Mouse (Mus musculus): Measurements from ENCODE around the gene Grb7. TPM values are rescaled to one million over a fixed set of nuclear protein-coding genes. Genes with fewer than 3 reads are reported as not detected.

Grb7 gene
- polyA plus RNA-seq, 1 experiment from 2014 or later: 71.0 TPM

- H3K27me3 ChIP-seq (replicated peaks): no peaks in the 10 kb centered on the region
- WGBS: 25% methylated on average over 7 of the region's 7 CpGs
- H3K4me3 ChIP-seq (replicated peaks): no peak overlapping the region
- no peaks in the 10 kb centered on the region for H3K4me1 ChIP-seq (replicated peaks)
- H3K9me3 ChIP-seq: no peaks in the 10 kb centered on the region
- H3K9ac ChIP-seq: no peak overlapping the region
- no peaks in the 10 kb centered on the region for H3K36me3 ChIP-seq
- no peak for ATAC-seq
- H3K27ac ChIP-seq: no peak overlapping the region
- no peak overlapping the region for H3K4me2 ChIP-seq (replicated peaks)
Measured at GRCm38 (mm10) chr11:98492959-98493358, 46.8 kb downstream of the Grb7 start.

- Histone ChIP-seq H3K27me3 (replicated peaks) (no peaks in the 10 kb centered on the region), H3K4me3 (replicated peaks) (no peak overlapping the region), H3K9me3 (no peaks in the 10 kb centered on the region), H3K4me2 (replicated peaks) (no peak overlapping the region), H3K36me3 (no peaks in the 10 kb centered on the region), H3K9ac (no peak overlapping the region), H3K4me1 (replicated peaks) (no peaks in the 10 kb centered on the region), H3K27ac (no peak overlapping the region)
- ATAC-seq: no peak
- WGBS: 73% methylated on average over 9 of the region's 9 CpGs
Measured at GRCm38 (mm10) chr11:98493394-98493793, 47.2 kb downstream of the Grb7 start.

GRCm38 (mm10) chr11:98495176-98495719 lies 49.1 kb downstream of the Grb7 start:
- no peak for ATAC-seq
- Histone ChIP-seq H3K36me3 (no peaks in the 10 kb centered on the region), H3K9me3 (no peaks in the 10 kb centered on the region), H3K4me2 (replicated peaks) (no peak overlapping the region), H3K27me3 (replicated peaks) (no peaks in the 10 kb centered on the region), H3K4me1 (replicated peaks) (no peaks in the 10 kb centered on the region), H3K9ac (no peak overlapping the region), H3K27ac (no peak overlapping the region), H3K4me3 (replicated peaks) (no peak overlapping the region)
- WGBS: 78% methylated on average over 5 of the region's 5 CpGs

GRCm38 (mm10) chr11:98497388-98498288 lies 51.4 kb downstream of the Grb7 start:
- H3K4me1 ChIP-seq (replicated peaks): no peaks in the 10 kb centered on the region
- 43% methylated on average over 22 of the region's 22 CpGs for WGBS
- H3K36me3 ChIP-seq: no peaks in the 10 kb centered on the region
- H3K9me3 ChIP-seq: no peaks in the 10 kb centered on the region
- no peak overlapping the region for H3K9ac ChIP-seq
- no peak overlapping the region for H3K4me3 ChIP-seq (replicated peaks)
- H3K27ac ChIP-seq: no peak overlapping the region
- no peaks in the 10 kb centered on the region for H3K27me3 ChIP-seq (replicated peaks)
- ATAC-seq: no peak
- no peak overlapping the region for H3K4me2 ChIP-seq (replicated peaks)

- H3K4me1 ChIP-seq (replicated peaks): no peaks in the 10 kb centered on the region
- no peak overlapping the region for H3K4me2 ChIP-seq (replicated peaks)
- no peak overlapping the region for H3K9ac ChIP-seq
- no peak for ATAC-seq
- H3K4me3 ChIP-seq (replicated peaks): no peak overlapping the region
- no peaks in the 10 kb centered on the region for H3K36me3 ChIP-seq
- H3K27me3 ChIP-seq (replicated peaks): no peaks in the 10 kb centered on the region
- H3K27ac ChIP-seq: no peak overlapping the region
- no peaks in the 10 kb centered on the region for H3K9me3 ChIP-seq
- 48% methylated on average over 3 of the region's 3 CpGs for WGBS
Measured at GRCm38 (mm10) chr11:98504926-98505325, 58.7 kb downstream of the Grb7 start.

Other genes with a start within 250 kb of the Grb7 start
- 8.5 and 9.4 TPM in 2 replicates for gene Cdk12, start 243.3 kb upstream of the Grb7 start, polyA plus RNA-seq (2015; fragmentation: Nextera tagmentation; extraction: Ambion mirVana)
- 0.09 TPM in 2 replicates for gene Neurod2, start 116.7 kb upstream of the Grb7 start, polyA plus RNA-seq (2015; fragmentation: Nextera tagmentation; extraction: Ambion mirVana)
- gene Ppp1r1b, start 98.0 kb upstream of the Grb7 start, polyA plus RNA-seq (2015; fragmentation: Nextera tagmentation; extraction: Ambion mirVana): 52.2 and 68.9 TPM in 2 replicates
- 39.4 and 39.7 TPM in 2 replicates for gene Stard3, start 88.0 kb upstream of the Grb7 start, polyA plus RNA-seq (2015; fragmentation: Nextera tagmentation; extraction: Ambion mirVana)
- 0.25 TPM in 1 of 2 replicates, not detected in the other for gene Tcap, start 62.6 kb upstream of the Grb7 start, polyA plus RNA-seq (2015; fragmentation: Nextera tagmentation; extraction: Ambion mirVana)
- 0.19 TPM in 1 of 2 replicates, not detected in the other for gene Pnmt, start 59.9 kb upstream of the Grb7 start, polyA plus RNA-seq (2015; fragmentation: Nextera tagmentation; extraction: Ambion mirVana)
- gene Pgap3, start 45.9 kb upstream of the Grb7 start, polyA plus RNA-seq (2015; fragmentation: Nextera tagmentation; extraction: Ambion mirVana): 15.5 and 16.7 TPM in 2 replicates
- gene Erbb2, start 33.9 kb upstream of the Grb7 start, polyA plus RNA-seq (2015; fragmentation: Nextera tagmentation; extraction: Ambion mirVana): 31.9 and 35.1 TPM in 2 replicates
- 202 and 212 TPM in 2 replicates for gene Mien1, start 7.4 kb upstream of the Grb7 start, polyA plus RNA-seq (2015; fragmentation: Nextera tagmentation; extraction: Ambion mirVana)
- 0.21 and 0.24 TPM in 2 replicates for gene Ikzf3, start 99.6 kb downstream of the Grb7 start, polyA plus RNA-seq (2015; fragmentation: Nextera tagmentation; extraction: Ambion mirVana)
- 0.53 and 0.60 TPM in 2 replicates for gene Zpbp2, start 104.7 kb downstream of the Grb7 start, polyA plus RNA-seq (2015; fragmentation: Nextera tagmentation; extraction: Ambion mirVana)
- gene Ormdl3, start 141.0 kb downstream of the Grb7 start, polyA plus RNA-seq (2015; fragmentation: Nextera tagmentation; extraction: Ambion mirVana): 50.5 and 55.2 TPM in 2 replicates
- not detected in 2 replicates for gene Lrrc3c, start 151.9 kb downstream of the Grb7 start, polyA plus RNA-seq (2015; fragmentation: Nextera tagmentation; extraction: Ambion mirVana)
- gene Gm12355, start 179.3 kb downstream of the Grb7 start, polyA plus RNA-seq (2015; fragmentation: Nextera tagmentation; extraction: Ambion mirVana): 0.99 and 1.0 TPM in 2 replicates
- not detected in 2 replicates for gene Gsdma3, start 180.0 kb downstream of the Grb7 start, polyA plus RNA-seq (2015; fragmentation: Nextera tagmentation; extraction: Ambion mirVana)
- 0.20 and 0.21 TPM in 2 replicates for gene Gsdma2, start 200.4 kb downstream of the Grb7 start, polyA plus RNA-seq (2015; fragmentation: Nextera tagmentation; extraction: Ambion mirVana)
- 0.10 TPM in 1 of 2 replicates, not detected in the other for gene Gsdma, start 218.0 kb downstream of the Grb7 start, polyA plus RNA-seq (2015; fragmentation: Nextera tagmentation; extraction: Ambion mirVana)
- 195 and 202 TPM in 2 replicates for gene Psmd3, start 236.2 kb downstream of the Grb7 start, polyA plus RNA-seq (2015; fragmentation: Nextera tagmentation; extraction: Ambion mirVana)

All from intestine, embryonic 15.5 days (tissue).